Mouse (Mus musculus): Measurements from ENCODE around the gene Gimap4.
A peak's percentile ranks its signal among the peaks of the same experiment; 100 is the strongest.

The Gimap4 gene

DNA sequence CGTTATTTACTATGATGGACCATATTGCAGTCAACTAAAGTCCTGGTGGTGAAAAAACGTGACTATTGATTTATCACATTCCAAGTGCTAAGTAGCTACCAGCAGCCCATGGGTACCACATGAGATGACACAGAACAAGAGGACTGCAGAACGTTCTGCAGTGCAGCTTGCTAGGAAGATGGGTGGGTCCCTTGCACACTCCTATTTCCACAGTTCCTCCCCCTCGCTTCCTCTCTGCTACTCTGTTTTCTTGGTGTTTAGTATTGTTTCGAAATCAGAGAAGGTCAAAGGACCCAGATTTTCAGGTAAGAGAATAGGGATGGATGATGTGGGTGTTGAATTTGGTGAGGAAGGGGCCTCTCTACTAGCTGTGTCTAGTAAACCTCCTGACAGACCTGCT is at the start of gene Gimap4:
TSS of gene Gimap4 (plus strand) at position 231 of the 400 bp plus-strand sequence.
- no peak for DNase-seq (ENCODE audit: low read depth, low spot score)

DNA sequence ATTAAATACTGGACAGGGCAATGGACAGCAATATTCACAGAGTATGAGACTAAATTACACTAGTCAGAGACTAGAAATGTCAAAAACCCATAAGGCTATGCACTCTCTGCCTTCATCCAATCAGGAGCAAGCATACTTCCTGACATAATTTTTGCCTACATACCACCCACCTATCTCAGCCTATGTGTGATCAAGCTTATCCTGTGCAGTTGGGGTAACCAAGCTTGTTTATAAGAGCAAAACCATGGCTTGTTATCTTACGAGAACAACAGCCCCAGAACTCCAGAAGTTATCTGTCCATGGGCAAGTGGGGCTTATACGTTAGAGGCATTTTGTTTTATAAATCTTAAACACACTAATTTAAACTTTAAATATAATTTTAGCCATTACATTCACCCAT is 49.2 kb upstream of the Gimap4 start:
- no peak for DNase-seq (ENCODE audit: low read depth, low spot score)

DNA sequence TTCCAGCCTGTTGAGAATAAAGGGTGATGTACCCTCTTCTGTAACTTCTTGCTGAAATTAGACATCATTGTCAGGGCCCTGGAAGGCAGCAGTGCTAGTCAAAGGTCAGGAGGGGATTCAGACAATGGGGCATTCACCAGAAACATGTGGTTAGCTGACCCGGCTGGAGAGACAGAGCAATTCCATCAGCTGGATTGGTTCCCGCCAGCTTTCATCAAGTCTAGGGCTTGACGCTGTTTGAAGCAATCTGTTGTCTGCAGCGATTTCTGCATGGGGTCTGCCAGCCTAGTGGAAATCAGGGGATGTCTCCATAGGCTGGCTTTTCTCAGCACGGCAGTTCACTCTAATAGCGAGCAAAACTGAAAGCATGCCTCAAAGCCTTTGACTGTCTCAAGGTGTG is 47.8 kb upstream of the Gimap4 start:
- no peak for DNase-seq (ENCODE audit: low read depth, low spot score)

DNA sequence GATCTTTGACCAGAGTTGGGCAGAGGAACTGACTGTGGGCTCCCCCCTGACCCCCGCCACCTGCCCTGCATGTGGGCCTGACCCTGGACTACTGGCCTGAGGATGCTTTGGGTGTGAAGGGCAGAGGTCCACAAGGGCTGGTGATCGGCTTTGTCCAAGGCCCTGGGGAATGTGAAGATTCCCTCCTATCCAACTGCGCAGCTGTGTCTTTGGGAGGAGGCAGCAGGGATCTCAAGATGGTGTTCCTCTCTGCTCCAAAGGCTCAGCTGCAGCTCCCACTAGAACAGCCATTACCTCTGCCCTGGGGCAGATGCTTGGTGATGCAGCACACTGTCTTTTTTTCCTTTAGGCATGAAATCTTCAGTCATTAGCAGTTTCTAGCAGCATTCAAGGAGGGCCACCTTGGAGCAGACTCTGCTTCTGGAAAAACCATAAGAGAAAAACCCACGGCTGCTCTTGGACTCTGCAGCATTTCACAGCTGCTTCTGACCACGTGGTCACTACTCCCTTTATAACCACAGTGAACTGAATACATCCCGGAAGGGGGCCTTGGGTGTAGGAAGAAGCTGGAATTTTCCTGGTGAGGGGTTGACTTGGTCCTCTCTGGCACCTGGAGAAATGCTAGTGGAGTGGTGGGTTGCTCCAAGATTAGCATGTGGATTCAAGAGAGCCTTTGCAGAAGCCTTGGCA is 46.4 kb upstream of the Gimap4 start:
- no peak for DNase-seq (ENCODE audit: low read depth, low spot score)

DNA sequence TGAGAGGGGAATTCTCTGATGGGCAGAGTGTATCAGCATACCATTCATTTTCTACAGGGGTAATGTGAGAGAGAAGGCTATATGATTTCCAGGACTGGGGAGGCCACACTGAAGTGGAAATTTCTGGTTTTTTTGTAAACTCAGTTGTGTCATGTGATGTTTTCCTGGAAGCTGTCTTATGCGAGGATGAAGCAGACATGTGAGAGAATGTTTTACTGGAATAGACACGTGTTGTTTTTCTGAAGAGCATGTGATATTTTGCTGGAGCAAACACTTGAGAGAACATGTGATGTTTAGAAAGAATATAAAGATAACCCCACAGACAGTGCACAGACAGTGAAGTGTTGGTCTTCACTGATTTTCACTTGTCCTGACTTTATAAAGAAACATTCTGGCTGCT is 45.8 kb upstream of the Gimap4 start:
- DNase-seq (ENCODE audit: low read depth, low spot score), result no peak

DNA sequence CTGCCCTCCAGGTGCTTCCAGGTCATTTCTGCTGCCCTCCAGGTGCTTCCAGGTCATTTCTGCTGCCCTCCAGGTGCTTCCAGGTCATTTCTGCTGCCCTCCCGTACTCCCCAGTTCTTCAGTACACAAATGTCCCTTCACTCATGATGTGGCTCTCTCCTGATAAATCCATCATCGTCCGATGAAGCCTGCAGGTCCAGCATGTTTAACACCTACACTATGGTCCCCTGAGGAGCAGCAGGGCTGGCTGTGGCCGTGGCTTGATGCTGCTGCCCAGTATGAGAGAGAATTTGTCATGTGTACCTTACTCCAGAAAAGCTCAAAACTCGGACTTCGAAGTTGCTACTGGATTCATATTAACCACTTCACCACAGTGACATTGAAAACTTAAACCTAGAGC is 43.0 kb upstream of the Gimap4 start:
- DNase-seq (ENCODE audit: low read depth, low spot score), result no peak

DNA sequence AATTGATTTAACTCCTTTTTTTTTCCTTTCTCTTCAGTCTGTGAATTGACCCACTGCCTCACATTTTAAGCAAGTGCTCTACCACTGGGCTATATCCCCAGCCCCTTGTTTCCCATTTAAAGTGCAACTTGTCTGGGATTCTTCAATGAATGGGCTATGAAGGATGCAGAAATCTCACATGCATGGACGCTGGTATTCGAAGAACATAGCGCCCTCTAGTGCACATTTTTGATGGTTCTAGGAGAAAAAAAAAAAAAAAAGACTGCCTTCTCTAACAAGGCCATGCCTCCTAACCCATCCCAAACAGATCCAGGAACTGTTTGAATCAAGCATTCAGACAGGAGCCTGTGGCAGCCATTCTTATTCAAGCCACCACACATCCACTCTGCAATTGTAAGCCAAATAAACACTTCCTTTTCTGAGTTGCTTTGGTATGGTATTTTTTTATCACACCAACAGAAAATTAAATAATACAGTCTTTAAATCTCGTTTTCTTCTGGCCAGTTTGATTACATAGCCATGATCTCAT is 41.5 kb upstream of the Gimap4 start:
- peak; percentile 81 for DNase-seq (ENCODE audit: low read depth, low spot score)

DNA sequence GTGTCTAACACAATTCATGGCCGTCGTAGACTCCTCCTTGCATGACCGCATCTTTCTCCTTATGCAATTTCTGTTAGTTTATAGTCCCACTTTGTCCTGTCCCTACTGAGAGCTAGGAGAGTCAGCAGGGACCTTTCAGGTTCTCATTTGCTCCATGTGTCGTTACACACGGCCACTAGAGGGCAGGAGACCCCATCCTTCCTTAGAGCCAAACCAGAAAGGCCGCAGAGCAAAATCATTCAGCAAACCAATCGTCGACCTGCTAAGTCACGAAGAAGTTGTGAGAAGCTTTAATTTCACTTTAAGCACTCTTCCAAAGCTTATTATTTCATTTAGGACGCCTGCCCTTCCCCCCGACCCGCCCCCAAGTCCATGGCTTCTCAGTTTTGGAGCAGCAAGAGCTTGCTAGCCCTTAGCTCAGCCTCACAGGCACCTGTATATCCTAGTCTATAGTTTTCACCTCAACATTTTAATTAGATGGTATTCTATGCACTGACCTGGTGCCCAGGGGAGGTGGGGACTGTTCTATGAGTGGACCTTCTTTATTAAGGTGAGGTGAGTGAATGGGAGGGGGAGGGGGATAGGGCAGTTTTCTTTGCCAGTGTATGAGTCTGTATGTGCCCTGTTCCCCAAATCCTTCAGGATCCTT is 38.6 kb upstream of the Gimap4 start:
- DNase-seq (ENCODE audit: low read depth, low spot score), result peak; percentile 73

DNA sequence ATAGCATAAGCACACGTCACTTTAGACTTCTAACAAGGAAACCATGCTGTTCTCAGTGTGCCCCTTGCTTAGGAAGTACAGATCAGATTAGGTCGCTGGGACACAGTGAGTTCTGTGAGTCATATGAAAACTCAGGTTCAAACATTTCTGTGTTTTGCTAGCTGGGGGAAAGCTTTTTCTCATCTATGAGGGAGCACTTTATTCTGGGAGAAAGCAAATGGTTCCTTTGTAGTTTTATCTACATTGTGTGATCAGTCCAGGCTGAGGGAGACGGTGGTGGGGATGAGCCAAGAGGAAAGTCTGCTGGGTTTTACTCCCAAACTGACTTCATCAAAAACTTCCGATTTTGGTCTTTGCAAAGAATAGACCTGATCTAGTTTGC is 38.0 kb upstream of the Gimap4 start:
- no peak for DNase-seq (ENCODE audit: low read depth, low spot score)

DNA sequence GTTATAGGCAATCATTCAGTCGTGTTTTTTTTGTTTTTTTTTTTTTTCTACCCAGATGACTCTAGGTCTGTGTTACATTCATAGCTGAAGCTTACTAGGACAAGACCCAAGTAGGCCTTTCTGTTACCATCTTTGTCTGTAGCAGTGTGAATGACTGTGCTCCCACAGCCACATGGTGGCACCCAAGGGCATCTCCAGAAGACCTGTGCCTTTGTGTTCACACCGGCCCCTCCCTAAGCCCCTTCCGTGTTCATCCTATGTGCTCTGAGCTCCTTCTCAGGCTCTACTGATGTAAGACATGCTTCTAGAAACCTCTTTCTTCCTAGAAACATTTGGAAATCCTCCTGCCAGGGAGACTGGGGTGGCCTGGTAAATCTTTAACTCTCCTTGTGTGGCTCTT is 37.4 kb upstream of the Gimap4 start, which contains the start of gene Gimap8:
TSS of gene Gimap8 (plus strand) at position 240 of the 400 bp plus-strand sequence.
- no peak for DNase-seq (ENCODE audit: low read depth, low spot score)

DNA sequence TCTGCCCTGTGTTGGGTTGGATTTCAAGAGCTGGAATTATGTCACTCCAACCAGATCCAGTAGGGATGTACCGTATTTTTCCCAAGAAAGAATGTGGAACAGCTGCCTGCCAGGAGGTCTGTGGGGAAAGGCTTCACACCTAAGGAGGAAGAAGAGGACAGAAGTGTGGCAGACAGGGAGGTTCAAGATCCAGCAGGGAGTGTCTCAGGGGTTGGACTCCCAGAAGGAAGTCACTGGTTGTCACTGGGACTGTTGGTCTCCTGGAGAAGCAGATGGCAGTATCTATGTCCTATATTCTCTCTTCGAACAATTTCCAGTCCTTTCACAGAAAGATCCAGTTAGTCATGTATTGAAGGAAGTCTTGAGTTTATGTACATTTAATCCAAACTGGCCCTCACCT is 36.7 kb upstream of the Gimap4 start:
- no peak for DNase-seq (ENCODE audit: low read depth, low spot score)

DNA sequence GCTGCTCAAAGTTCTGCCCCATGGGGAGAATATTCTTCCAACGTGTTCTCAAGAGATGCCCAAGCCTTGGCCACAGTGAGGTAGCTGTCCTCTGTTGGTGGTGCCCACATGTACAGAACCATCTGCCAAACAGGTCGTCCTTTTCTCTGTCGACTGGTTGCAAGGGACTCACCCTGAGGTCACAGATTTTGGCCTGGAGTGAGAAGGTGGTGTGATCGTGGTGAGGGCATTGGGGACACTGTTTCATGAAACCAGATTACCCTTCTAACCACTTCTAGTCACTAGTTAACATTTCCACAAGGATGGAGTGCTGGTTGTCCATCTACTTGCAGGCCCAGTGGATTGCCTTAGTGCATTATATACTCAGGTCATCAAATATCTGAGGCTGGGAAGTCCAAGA is 35.6 kb upstream of the Gimap4 start:
- DNase-seq (ENCODE audit: low read depth, low spot score), result no peak

DNA sequence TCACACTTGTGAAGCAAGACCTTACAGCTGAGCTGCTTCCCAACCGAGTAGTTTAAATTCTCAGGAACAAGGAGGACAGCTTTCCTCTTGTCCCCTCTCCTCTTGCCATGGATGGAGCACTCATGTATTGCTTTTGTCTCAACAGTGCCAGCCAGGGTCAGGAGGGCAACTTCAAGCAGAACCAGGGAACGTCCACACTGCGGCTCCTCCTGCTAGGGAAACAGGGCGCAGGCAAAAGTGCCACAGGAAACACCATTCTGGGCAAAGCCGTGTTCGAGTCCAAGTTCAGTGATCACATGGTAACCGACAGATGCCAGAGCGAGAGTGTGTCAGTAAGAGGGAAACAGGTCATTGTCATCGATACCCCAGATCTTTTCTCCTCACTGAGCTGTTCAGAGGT is 34.3 kb upstream of the Gimap4 start:
- no peak for DNase-seq (ENCODE audit: low read depth, low spot score)

DNA sequence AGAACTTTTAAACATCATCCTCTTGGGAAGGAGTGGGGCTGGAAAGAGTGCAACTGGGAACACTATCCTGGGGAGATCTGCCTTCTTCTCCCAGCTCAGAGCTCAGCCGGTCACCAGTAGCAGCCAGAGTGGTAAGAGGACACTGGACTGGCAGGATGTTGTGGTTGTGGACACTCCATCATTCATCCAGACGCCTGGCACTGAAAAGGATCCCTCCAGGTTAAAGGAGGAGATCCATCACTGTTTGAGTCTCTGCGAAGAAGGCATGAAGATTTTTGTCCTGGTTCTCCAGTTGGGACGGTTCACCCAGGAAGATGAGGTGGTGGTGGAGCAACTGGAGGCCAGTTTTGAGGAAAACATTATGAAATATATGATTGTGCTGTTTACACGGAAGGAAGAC is 25.6 kb upstream of the Gimap4 start:
- DNase-seq (ENCODE audit: low read depth, low spot score), result no peak

DNA sequence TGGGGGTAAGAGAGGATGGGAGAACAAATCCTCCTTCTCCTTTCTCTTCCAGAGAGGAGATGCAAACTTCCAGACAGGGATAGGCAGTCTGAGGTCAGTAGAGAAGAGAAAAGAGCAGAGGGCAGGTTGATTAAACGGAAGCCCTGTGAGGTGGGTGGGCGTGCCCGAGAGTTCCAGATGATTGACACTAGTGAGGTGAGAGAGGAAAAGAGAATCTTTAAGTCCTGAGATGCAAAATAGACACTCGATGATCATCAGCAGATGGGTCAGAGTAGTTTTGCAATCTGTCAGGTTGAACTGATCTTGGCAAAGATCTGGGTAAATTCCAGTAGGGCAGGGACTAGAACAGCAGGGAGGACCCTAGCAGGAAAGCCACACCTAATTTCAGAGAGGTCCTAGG is 19.6 kb upstream of the Gimap4 start:
- no peak for DNase-seq (ENCODE audit: low read depth, low spot score)

DNA sequence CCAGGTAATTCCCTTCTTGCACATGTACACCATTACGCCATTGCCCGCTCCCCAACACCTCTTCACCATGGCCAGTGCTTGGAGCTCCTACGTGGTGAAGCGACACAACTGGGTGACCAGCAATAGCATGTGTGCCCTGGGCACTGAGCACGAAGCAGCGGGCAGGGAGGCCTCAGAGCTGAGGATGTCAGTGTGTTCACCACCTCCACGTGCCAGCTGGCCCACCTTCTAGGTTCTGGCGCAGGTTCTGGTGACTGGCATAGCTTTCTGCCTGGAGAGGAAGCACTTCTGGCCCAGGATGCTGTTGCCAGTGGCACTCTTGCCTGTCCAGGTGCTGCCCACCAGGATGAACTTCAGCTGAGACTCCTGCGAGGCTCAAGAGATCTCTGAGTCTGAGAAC is 18.9 kb upstream of the Gimap4 start:
- DNase-seq (ENCODE audit: low read depth, low spot score), result no peak

DNA sequence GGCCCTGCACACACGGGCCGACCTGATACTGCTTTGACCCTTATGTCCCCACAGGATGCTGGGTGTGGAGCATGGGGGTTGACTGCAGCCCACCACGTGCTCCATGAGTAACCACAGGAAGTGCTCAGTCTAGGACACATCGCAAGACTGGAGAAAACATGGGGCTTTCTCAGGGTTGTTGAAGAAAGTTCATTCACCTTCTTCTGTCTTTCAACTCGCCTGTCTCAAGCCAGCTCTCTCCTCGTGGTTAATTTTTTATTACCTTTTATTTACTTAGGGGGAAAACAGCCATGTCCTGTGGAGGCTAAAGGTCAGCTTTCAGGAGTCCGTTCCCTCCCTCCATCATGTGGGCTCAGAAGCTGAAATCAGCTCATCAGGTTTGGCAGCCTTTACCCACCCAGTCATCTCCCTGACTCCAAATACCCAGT is 18.2 kb upstream of the Gimap4 start:
- DNase-seq (ENCODE audit: low read depth, low spot score), result no peak

DNA sequence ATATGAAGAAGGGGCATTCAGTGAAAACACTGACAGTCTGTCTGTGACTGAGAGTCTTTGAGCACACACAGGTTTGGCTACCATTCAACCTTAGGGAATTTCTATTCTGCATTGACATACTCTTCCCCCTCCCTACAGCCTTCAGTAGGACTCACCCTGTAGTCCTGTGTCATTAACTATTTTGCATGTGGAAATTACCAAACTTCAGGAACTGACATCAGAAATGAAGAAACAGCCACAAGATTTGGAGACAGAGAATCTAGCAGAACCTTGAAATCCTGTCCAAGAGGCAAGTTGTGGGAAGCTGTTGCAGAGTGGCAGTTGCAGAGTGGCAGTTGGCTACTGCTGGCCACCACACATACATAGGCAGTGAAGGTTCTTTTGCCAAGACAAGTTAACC is 16.3 kb upstream of the Gimap4 start:
- DNase-seq (ENCODE audit: low read depth, low spot score), result no peak

DNA sequence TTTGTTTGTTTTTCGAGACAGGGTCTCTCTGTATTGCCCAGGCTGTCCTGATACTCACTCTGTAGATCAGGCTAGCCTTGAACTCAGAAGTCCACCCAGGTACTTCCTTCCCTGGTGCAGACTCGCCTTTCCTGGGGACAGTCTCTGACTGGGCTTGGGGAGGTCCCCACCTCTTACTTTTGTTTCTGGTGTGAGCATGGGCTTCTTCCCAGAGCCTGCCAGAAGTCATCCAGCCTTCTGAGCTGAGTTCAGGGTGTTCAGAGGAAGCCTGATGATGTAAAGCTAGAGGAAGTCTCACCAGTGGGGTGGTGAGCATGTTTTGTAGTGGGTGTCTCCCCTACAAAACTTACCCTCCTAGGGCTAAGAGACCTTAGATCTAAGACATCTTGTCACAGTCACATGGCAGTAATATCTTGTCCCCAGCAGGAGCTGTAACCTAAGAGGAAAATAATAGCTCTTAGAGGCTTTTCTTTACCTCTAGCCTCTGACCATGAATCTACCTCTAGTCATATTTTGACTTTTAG is 14.8 kb upstream of the Gimap4 start:
- no peak for DNase-seq (ENCODE audit: low read depth, low spot score)

DNA sequence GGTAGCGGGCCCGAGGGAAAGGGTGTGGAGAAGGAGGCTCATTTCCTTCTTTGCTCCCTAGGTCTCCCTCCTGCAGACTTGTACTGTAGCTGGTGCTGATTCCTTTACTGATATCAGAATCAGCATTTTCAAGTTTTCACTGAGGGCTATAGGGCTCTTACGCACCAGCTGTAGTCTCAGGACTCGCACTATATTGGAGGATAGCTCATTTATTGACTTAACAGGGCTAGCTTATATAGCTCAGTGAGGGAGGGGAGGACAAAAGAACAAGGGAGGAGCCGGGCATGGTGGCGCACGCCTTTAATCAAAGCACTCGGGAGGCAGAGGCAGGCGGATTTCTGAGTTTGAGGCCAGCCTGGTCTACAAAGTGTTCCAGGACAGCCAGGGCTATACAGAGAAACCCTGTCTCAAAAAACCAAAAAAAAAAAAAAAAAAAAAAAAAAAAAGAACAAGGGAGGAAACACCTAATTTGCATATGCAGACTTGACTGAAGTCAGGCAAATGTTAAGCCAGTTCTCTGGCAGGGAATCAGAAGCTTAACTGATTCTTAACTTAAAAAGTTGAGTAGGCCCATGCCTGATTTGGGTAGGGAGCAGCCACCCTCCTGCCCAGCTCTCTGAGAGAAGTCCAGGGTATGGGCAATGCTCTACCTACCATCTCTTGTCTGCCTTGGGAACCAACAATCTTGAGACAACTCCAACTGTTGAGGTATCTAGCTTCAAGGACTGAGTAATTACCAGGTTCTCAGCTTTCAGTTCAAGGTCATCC is 9.9 kb upstream of the Gimap4 start:
- no peak for DNase-seq (ENCODE audit: low read depth, low spot score)

DNA sequence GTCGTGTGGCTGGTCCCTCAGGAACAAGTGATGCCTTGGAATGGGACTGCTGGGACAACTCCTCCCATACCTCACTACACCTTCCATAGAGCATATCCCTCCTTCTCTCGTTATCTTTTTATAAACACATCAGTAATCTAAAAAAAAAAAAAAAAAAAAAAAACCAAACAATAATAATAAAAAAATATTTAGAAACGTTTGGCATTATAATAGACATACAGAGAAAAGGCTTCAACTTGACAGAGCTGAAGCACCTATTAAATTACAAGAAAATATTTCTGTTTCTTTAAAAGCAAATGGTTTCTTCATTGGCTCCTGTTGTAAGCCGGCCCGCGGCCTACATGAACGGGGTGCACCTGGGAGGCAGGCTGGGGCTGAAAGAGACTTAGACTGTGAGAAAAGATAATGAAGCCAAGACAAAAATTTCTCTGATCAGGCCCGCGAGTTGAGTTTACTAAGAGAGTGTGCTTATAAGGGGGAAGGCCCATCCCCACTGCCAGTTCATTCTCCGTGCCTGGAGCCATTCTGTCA is 8.9 kb upstream of the Gimap4 start:
- no peak for DNase-seq (ENCODE audit: low read depth, low spot score)

All from mesoderm, embryonic 11.5 days (tissue).